Mouse (Mus musculus): ENCODE measurements around the gene Gm8050.
"Not testable (repeated sequence)": the region's sequence is repeated elsewhere in the genome, so short reads cannot be mapped to it uniquely, and the experiment has no call there.

The Gm8050 gene

GRCm38 (mm10) chr14:6720151-6720550, at the start of gene Gm8050:
TSS of gene Gm8050 (minus strand) at chr14:6720251.
- DNase-seq (ENCODE audit: low spot score): not testable (repeated sequence)

- DNase-seq (ENCODE audit: low spot score): peak; percentile 2
Observed at GRCm38 (mm10) chr14:6757231-6757536, 37.1 kb upstream of the Gm8050 start.

GRCm38 (mm10) chr14:6756384-6757230, 36.6 kb upstream of the Gm8050 start:
- DNase-seq (ENCODE audit: low spot score): peak; percentile 3

- DNase-seq (ENCODE audit: low spot score): not testable (repeated sequence)
Observed at GRCm38 (mm10) chr14:6742232-6742631, 22.2 kb upstream of the Gm8050 start, which contains the start of gene Gm3636. TSS of gene Gm3636 (minus strand) at chr14:6742332.

- not testable (repeated sequence) for DNase-seq (ENCODE audit: low spot score)
Observed at GRCm38 (mm10) chr14:6684070-6684469, 36.0 kb downstream of the Gm8050 start, which contains the start of gene Gm10251. TSS of gene Gm10251 (minus strand) at chr14:6684170.

Data from ovary, postnatal 36 days (tissue).